Mouse (Mus musculus): ENCODE measurements around the gene Gm42669. TPM values are rescaled to one million over a fixed set of nuclear protein-coding genes. Genes with fewer than 3 reads are reported as not detected.
A peak's percentile ranks its signal among the peaks of the same experiment; 100 is the strongest.

The Gm42669 gene
- polyA plus RNA-seq, 1 experiment from 2014 or later: not detected

DNA sequence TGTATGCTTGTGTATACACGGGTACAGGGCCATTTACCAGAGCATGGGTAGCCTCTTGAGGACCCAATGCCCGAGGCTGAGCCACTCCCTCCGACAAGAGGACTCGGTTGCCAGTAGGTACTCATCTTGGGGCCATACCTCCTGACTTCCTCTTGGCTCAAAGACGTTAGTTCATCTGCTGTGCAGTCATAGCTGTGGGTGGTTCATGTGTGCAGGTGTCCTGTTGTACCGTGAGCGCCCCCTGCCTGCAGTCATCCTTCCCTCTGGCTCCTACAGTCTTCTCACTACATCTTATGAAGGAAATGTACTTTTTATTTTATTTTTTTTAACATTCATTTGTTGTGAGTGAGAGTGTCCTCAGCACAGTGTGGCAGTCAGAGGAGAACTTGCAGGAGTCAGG lies 6.2 kb downstream of the Gm42669 start:
- Histone ChIP-seq H3K4me2 (ENCODE audit: low read depth, low read length) (no peak overlapping the region), H3K4me3 (ENCODE audit: low read depth, low read length) (no peak overlapping the region), H3K9ac (ENCODE audit: low read depth, low read length) (no peak overlapping the region), H3K27me3 (ENCODE audit: control insufficient read depth, insufficient read depth, low read depth, low read length) (no peaks in the 10 kb centered on the region), H3K27ac (ENCODE audit: low read length) (no peak overlapping the region), H3K4me1 (ENCODE audit: control insufficient read depth, low read depth, low read length) (no peaks in the 10 kb centered on the region), H3K36me3 (ENCODE audit: control insufficient read depth, insufficient read depth) (no peaks in the 10 kb centered on the region), H3K9me3 (replicated peaks; ENCODE audit: control insufficient read depth, low read length) (no peaks in the 10 kb centered on the region)
- ATAC-seq (ENCODE audit: low read depth): peak; percentile 39; the same call in 1 of the 2 replicates
- WGBS (ENCODE audit: insufficient replicate concordance): 29% methylated on average over 7 of the region's 7 CpGs

DNA sequence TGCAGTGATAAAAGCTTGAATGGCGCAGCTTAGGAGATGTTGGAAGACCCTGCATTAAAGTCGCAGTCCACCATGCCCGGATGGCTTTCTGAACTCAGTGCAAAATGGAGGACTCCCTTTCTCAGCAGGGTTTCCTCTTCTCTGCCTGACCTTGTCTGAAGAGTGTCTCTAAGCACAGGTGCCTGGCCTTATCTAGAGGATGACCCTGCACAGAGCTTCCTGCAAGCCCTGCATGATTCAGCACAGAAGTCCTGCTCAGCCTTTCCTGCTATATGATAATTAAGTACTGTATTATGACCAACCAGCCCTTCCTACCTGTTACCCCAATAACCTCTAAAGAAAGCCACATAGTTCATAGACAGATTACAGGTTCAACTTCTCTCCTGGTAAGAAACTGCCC lies 8.0 kb downstream of the Gm42669 start:
- H3K4me3 ChIP-seq (ENCODE audit: low read depth, low read length): no peak overlapping the region
- H3K27ac ChIP-seq (ENCODE audit: low read length): no peak overlapping the region
- H3K36me3 ChIP-seq (ENCODE audit: control insufficient read depth, insufficient read depth): no peaks in the 10 kb centered on the region
- no peaks in the 10 kb centered on the region for H3K4me1 ChIP-seq (ENCODE audit: control insufficient read depth, low read depth, low read length)
- H3K4me2 ChIP-seq (ENCODE audit: low read depth, low read length): no peak overlapping the region
- no peaks in the 10 kb centered on the region for H3K9me3 ChIP-seq (replicated peaks; ENCODE audit: control insufficient read depth, low read length)
- H3K27me3 ChIP-seq (ENCODE audit: control insufficient read depth, insufficient read depth, low read depth, low read length): no peaks in the 10 kb centered on the region
- 62% methylated on average over 3 of the region's 3 CpGs for WGBS (ENCODE audit: insufficient replicate concordance)
- ATAC-seq (ENCODE audit: low read depth): 0 out of 2 replicates have a peak, but pooled peaks have one; percentile 43
- H3K9ac ChIP-seq (ENCODE audit: low read depth, low read length): no peak overlapping the region

- no peaks in the 10 kb centered on the region for H3K4me1 ChIP-seq (ENCODE audit: control insufficient read depth, low read depth, low read length)
- no peaks in the 10 kb centered on the region for H3K36me3 ChIP-seq (ENCODE audit: control insufficient read depth, insufficient read depth)
- no peak overlapping the region for H3K4me2 ChIP-seq (ENCODE audit: low read depth, low read length)
- 65% methylated on average over 1 of the region's 1 CpGs for WGBS (ENCODE audit: insufficient replicate concordance)
- no peak for ATAC-seq (ENCODE audit: low read depth)
- no peak overlapping the region for H3K4me3 ChIP-seq (ENCODE audit: low read depth, low read length)
- H3K9ac ChIP-seq (ENCODE audit: low read depth, low read length): no peak overlapping the region
- H3K27ac ChIP-seq (ENCODE audit: low read length): no peak overlapping the region
- no peaks in the 10 kb centered on the region for H3K27me3 ChIP-seq (ENCODE audit: control insufficient read depth, insufficient read depth, low read depth, low read length)
- H3K9me3 ChIP-seq (replicated peaks; ENCODE audit: control insufficient read depth, low read length): no peaks in the 10 kb centered on the region
Measured at GRCm38 (mm10) chr5:107516087-107516486, 8.7 kb downstream of the Gm42669 start.

- 75% methylated on average over 4 of the region's 4 CpGs for whole genome bisulfite sequencing (ENCODE audit: insufficient replicate concordance)
- H3K4me1 ChIP-seq (ENCODE audit: control insufficient read depth, low read depth, low read length): no peaks in the 10 kb centered on the region
- no peak overlapping the region for H3K4me3 ChIP-seq (ENCODE audit: low read depth, low read length)
Measured at GRCm38 (mm10) chr5:107518602-107519001, 11.2 kb downstream of the Gm42669 start.

GRCm38 (mm10) chr5:107521386-107521785 lies 14.0 kb downstream of the Gm42669 start:
- no peaks in the 10 kb centered on the region for H3K9me3 ChIP-seq (replicated peaks; ENCODE audit: control insufficient read depth, low read length)
- ATAC-seq (ENCODE audit: low read depth): no peak
- H3K27me3 ChIP-seq (ENCODE audit: control insufficient read depth, insufficient read depth, low read depth, low read length): no peaks in the 10 kb centered on the region; the same call in 1 of the 2 replicates
- H3K4me2 ChIP-seq (ENCODE audit: low read depth, low read length): no peak overlapping the region
- 68% methylated on average over 6 of the region's 6 CpGs for WGBS (ENCODE audit: insufficient replicate concordance)
- no peak overlapping the region for H3K9ac ChIP-seq (ENCODE audit: low read depth, low read length)
- no peak overlapping the region for H3K4me3 ChIP-seq (ENCODE audit: low read depth, low read length)
- no peaks in the 10 kb centered on the region for H3K36me3 ChIP-seq (ENCODE audit: control insufficient read depth, insufficient read depth)
- H3K4me1 ChIP-seq (ENCODE audit: control insufficient read depth, low read depth, low read length): no peaks in the 10 kb centered on the region
- H3K27ac ChIP-seq (ENCODE audit: low read length): no peak overlapping the region

More at GRCm38 (mm10) chr5:107518602-107519001, 11.2 kb downstream of the Gm42669 start:
- Histone ChIP-seq H3K27ac (ENCODE audit: low read length) (no peak overlapping the region), H3K9ac (ENCODE audit: low read depth, low read length) (no peak overlapping the region), H3K36me3 (ENCODE audit: control insufficient read depth, insufficient read depth) (no peaks in the 10 kb centered on the region), H3K4me2 (ENCODE audit: low read depth, low read length) (no peak overlapping the region), H3K9me3 (replicated peaks; ENCODE audit: control insufficient read depth, low read length) (no peaks in the 10 kb centered on the region), H3K27me3 (ENCODE audit: control insufficient read depth, insufficient read depth, low read depth, low read length) (no peaks in the 10 kb centered on the region; the same call in 1 of the 2 replicates)
- no peak for ATAC-seq (ENCODE audit: low read depth)

DNA sequence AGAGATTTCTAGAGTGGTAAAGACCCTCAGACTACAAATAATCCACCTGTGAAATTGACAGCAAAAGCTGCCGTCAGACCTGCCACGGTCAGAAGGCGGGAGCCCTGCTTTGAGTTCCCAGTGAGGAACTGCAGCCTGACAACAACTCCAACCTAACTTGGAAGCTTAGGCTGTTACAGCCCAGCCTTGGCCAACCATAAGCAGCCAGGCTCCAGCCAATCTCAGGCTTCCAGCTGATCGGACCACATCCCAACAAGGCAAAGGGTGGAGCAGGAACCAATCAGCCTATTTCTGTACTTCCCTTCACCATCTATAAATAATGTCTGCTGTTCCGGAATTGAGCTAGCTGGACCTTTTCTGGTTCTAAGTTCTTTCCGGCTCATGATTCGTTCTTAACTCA lies 14.5 kb downstream of the Gm42669 start:
- Histone ChIP-seq H3K9ac (ENCODE audit: low read depth, low read length) (no peak overlapping the region), H3K36me3 (ENCODE audit: control insufficient read depth, insufficient read depth) (no peaks in the 10 kb centered on the region), H3K4me1 (ENCODE audit: control insufficient read depth, low read depth, low read length) (no peaks in the 10 kb centered on the region), H3K27me3 (ENCODE audit: control insufficient read depth, insufficient read depth, low read depth, low read length) (no peaks in the 10 kb centered on the region; the same call in 1 of the 2 replicates), H3K4me3 (ENCODE audit: low read depth, low read length) (no peak overlapping the region), H3K27ac (ENCODE audit: low read length) (no peak overlapping the region), H3K4me2 (ENCODE audit: low read depth, low read length) (no peak overlapping the region), H3K9me3 (replicated peaks; ENCODE audit: control insufficient read depth, low read length) (no peaks in the 10 kb centered on the region)
- ATAC-seq (ENCODE audit: low read depth): no peak
- 41% methylated on average over 7 of the region's 7 CpGs for WGBS (ENCODE audit: insufficient replicate concordance)

- ATAC-seq (ENCODE audit: low read depth): no peak
- WGBS (ENCODE audit: insufficient replicate concordance): 42% methylated on average over 10 of the region's 10 CpGs
- no peaks in the 10 kb centered on the region for H3K4me1 ChIP-seq (ENCODE audit: control insufficient read depth, low read depth, low read length)
- H3K9ac ChIP-seq (ENCODE audit: low read depth, low read length): no peak overlapping the region
- H3K4me3 ChIP-seq (ENCODE audit: low read depth, low read length): no peak overlapping the region
- H3K9me3 ChIP-seq (replicated peaks; ENCODE audit: control insufficient read depth, low read length): no peaks in the 10 kb centered on the region
- no peak overlapping the region for H3K4me2 ChIP-seq (ENCODE audit: low read depth, low read length)
- H3K36me3 ChIP-seq (ENCODE audit: control insufficient read depth, insufficient read depth): no peaks in the 10 kb centered on the region
- no peaks in the 10 kb centered on the region; the same call in 1 of the 2 replicates for H3K27me3 ChIP-seq (ENCODE audit: control insufficient read depth, insufficient read depth, low read depth, low read length)
- H3K27ac ChIP-seq (ENCODE audit: low read length): no peak overlapping the region
Measured at GRCm38 (mm10) chr5:107524281-107524680, 16.9 kb downstream of the Gm42669 start.

GRCm38 (mm10) chr5:107528856-107529255 lies 21.4 kb downstream of the Gm42669 start:
- ATAC-seq (ENCODE audit: low read depth): no peak
- Histone ChIP-seq H3K4me2 (ENCODE audit: low read depth, low read length) (no peak overlapping the region), H3K9ac (ENCODE audit: low read depth, low read length) (no peak overlapping the region), H3K9me3 (replicated peaks; ENCODE audit: control insufficient read depth, low read length) (no peaks in the 10 kb centered on the region), H3K27me3 (ENCODE audit: control insufficient read depth, insufficient read depth, low read depth, low read length) (no peaks in the 10 kb centered on the region), H3K4me3 (ENCODE audit: low read depth, low read length) (no peak overlapping the region), H3K27ac (ENCODE audit: low read length) (no peak overlapping the region), H3K4me1 (ENCODE audit: control insufficient read depth, low read depth, low read length) (no peaks in the 10 kb centered on the region), H3K36me3 (ENCODE audit: control insufficient read depth, insufficient read depth) (no peaks in the 10 kb centered on the region)
- WGBS (ENCODE audit: insufficient replicate concordance): 69% methylated on average over 3 of the region's 3 CpGs

GRCm38 (mm10) chr5:107533590-107533989 lies 26.2 kb downstream of the Gm42669 start:
- Histone ChIP-seq H3K4me3 (ENCODE audit: low read depth, low read length) (no peak overlapping the region), H3K27ac (ENCODE audit: low read length) (no peak overlapping the region), H3K4me2 (ENCODE audit: low read depth, low read length) (no peak overlapping the region), H3K9me3 (replicated peaks; ENCODE audit: control insufficient read depth, low read length) (no peaks in the 10 kb centered on the region), H3K4me1 (ENCODE audit: control insufficient read depth, low read depth, low read length) (no peaks in the 10 kb centered on the region), H3K9ac (ENCODE audit: low read depth, low read length) (no peak overlapping the region), H3K36me3 (ENCODE audit: control insufficient read depth, insufficient read depth) (no peaks in the 10 kb centered on the region), H3K27me3 (ENCODE audit: control insufficient read depth, insufficient read depth, low read depth, low read length) (no peaks in the 10 kb centered on the region)
- ATAC-seq (ENCODE audit: low read depth): no peak
- 20% methylated on average over 2 of the region's 2 CpGs for WGBS (ENCODE audit: insufficient replicate concordance)

All from liver, embryonic 16.5 days (tissue).